Mouse (Mus musculus): ENCODE results near the gene Ooep. TPM values are rescaled to one million over a fixed set of nuclear protein-coding genes. Genes with fewer than 3 reads are reported as not detected.
A peak's percentile ranks its signal among the peaks of the same experiment; 100 is the strongest.
"Not testable (repeated sequence)": the region's sequence is repeated elsewhere in the genome, so short reads cannot be mapped to it uniquely, and the experiment has no call there.

Gene Ooep
- polyA plus RNA-seq, 1 experiment from 2014 or later, result 0.24 TPM

DNA sequence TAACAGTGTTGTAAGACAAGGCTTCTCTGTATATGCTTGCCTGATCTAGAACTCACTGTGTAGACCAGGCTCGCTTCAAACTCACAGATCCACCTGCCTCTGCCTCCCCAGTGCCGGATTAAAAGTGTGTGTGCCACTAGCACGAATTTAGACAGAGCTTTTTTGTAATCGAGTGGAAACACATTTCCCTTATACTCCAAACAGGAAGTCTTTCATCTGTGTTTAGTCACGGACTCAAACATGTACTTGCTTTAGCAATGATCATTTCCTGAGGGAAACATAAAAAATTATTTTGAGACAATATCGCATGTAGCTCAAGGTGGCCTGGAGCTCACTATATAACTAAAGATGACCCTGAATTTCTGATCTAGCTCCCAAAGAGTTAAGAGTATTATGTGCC lies 15.2 kb downstream of the Ooep start:
- H3K9ac ChIP-seq (ENCODE audit: low read length), result no peak overlapping the region
- no peak overlapping the region for H3K4me3 ChIP-seq (ENCODE audit: low read depth, low read length)
- no peak for ATAC-seq (replicated peaks; ENCODE audit: low FRiP score, low TSS enrichment, low read depth)
- DNase-seq (ENCODE audit: low spot score), result no peak
- no peaks in the 10 kb centered on the region for H3K27me3 ChIP-seq (replicated peaks; ENCODE audit: control insufficient read depth, insufficient read depth, low read length)
- no peaks in the 10 kb centered on the region for H3K36me3 ChIP-seq (ENCODE audit: control insufficient read depth, insufficient read depth, low read length)
- no peaks in the 10 kb centered on the region for H3K9me3 ChIP-seq (ENCODE audit: control insufficient read depth, low read length)
- no peak overlapping the region for H3K4me2 ChIP-seq (ENCODE audit: low read length)
- 59% methylated on average over 6 of the region's 6 CpGs for WGBS
- no peaks in the 10 kb centered on the region for H3K4me1 ChIP-seq (replicated peaks; ENCODE audit: control insufficient read depth, insufficient read depth, low read length)
- H3K27ac ChIP-seq (ENCODE audit: low read depth), result no peak overlapping the region

DNA sequence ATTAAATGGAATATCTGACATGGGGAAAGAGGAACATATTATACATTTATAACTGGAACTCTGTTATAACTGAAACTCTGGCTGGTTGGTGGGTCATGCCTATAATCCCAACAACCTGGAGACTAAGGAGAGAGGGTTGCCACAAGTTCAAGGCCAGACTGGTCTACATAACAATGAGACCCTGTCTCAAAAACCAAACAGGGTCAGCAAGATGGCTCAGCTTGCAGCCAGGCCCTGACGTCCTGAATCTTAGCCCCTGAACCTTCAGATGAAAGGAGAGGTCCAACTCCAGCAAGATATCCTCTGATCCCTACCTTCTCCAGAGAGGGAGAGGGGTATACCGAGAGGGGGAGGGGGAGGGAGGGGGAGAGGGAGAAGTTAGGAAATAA lies 18.0 kb downstream of the Ooep start:
- Histone ChIP-seq H3K4me2 (ENCODE audit: low read length) (no peak overlapping the region), H3K4me3 (ENCODE audit: low read depth, low read length) (no peak overlapping the region), H3K27me3 (replicated peaks; ENCODE audit: control insufficient read depth, insufficient read depth, low read length) (no peaks in the 10 kb centered on the region), H3K9me3 (ENCODE audit: control insufficient read depth, low read length) (no peaks in the 10 kb centered on the region), H3K27ac (ENCODE audit: low read depth) (no peak overlapping the region), H3K4me1 (replicated peaks; ENCODE audit: control insufficient read depth, insufficient read depth, low read length) (no peaks in the 10 kb centered on the region), H3K36me3 (ENCODE audit: control insufficient read depth, insufficient read depth, low read length) (no peaks in the 10 kb centered on the region), H3K9ac (ENCODE audit: low read length) (no peak overlapping the region)
- ATAC-seq (replicated peaks; ENCODE audit: low FRiP score, low TSS enrichment, low read depth) (no peak), DNase-seq (ENCODE audit: low spot score) (no peak)
- 42% methylated on average over 2 of the region's 2 CpGs for WGBS

DNA sequence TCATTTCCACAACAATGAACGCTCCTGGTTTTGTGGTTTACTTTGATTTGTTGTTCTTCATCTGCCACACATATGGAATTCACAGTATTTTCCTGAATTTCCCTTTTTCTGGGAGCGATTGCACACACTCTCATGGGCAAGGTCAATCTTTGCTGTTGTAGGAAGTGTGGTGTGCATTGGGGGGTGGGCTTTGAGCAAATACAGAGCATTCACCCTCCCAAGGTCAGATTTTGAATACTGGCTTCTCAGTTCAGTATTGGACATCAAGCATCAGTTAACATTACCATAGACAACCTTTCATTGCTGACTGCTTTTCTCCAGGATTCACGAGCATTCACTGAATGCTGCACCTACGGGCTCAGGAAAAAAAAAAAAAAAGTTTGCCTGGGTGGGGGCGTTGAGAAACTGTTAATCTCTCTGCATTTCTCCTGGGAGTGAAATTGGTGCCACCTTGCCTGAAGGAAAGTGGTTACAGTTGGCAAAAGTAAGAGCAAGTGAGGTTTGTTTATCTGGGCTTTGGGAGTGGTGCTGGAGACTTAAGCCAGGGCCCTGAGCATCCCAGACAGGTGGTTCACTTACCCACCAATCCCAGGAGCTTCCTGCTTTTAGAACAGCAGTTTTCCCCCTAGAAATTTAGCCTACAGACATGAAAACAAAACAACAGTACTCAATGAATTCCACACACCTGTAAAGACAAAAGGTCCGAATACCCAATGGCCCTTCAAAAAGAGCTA lies 18.6 kb downstream of the Ooep start:
- no peaks in the 10 kb centered on the region for H3K36me3 ChIP-seq (ENCODE audit: control insufficient read depth, insufficient read depth, low read length)
- ATAC-seq (replicated peaks; ENCODE audit: low FRiP score, low TSS enrichment, low read depth), result no peak
- no peaks in the 10 kb centered on the region for H3K4me1 ChIP-seq (replicated peaks; ENCODE audit: control insufficient read depth, insufficient read depth, low read length)
- no peaks in the 10 kb centered on the region for H3K9me3 ChIP-seq (ENCODE audit: control insufficient read depth, low read length)
- no peak for DNase-seq (ENCODE audit: low spot score)
- no peak overlapping the region for H3K9ac ChIP-seq (ENCODE audit: low read length)
- 79% methylated on average over 6 of the region's 6 CpGs for WGBS
- H3K27ac ChIP-seq (ENCODE audit: low read depth), result no peak overlapping the region
- no peak overlapping the region for H3K4me3 ChIP-seq (ENCODE audit: low read depth, low read length)
- no peaks in the 10 kb centered on the region for H3K27me3 ChIP-seq (replicated peaks; ENCODE audit: control insufficient read depth, insufficient read depth, low read length)
- no peak overlapping the region for H3K4me2 ChIP-seq (ENCODE audit: low read length)

DNA sequence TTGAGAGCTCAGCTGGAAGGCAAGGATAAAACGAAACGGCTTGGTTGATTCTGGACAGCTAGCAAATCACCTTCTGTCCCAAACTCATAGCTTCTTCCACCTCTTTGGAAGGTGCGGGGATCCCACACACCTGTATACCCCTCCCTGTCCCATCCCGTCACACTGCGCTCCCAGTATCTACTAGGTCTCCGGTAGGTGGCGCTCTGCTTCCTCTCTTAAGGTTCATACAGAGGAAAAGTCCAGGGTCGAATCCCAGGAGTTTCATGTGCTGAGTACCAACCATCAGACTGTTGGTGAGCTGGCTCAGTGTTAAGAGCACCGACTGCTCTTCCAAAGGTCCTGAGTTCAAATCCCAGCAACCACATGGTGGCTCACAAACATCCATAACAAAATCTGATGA lies 20.5 kb downstream of the Ooep start:
- peak; percentile 66; the same call in 1 of the 2 replicates for ATAC-seq (replicated peaks; ENCODE audit: low FRiP score, low TSS enrichment, low read depth)

DNA sequence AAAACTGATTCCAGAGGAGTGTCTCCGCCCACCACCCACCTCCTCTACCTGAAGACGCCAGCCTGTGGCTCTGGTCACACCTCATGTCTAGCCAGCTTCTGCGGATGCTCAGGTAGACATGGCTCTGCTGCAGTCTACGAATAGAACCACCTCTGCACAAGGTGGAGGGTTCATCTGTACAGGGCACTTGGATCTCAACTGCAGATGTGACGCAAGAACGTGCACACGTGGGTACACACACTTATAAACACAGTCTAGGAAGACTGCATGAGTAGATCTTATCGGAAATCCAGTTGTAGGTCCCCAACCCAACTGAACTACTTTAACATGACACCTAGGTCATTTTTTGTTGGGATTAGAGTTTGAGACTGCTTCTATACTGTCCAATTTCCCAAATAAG lies 22.9 kb downstream of the Ooep start, which contains the start of gene Gsta2:
TSS of gene Gsta2 (minus strand) at position 178 of the 400 bp plus-strand sequence.
- H3K4me3 ChIP-seq (ENCODE audit: low read depth, low read length), result no peak within 1 kb of the TSS
- H3K36me3 ChIP-seq (ENCODE audit: control insufficient read depth, insufficient read depth, low read length), result no peaks in the 10 kb centered on the region
- WGBS, result 87% methylated on average over 8 of the region's 8 CpGs
- ATAC-seq (replicated peaks; ENCODE audit: low FRiP score, low TSS enrichment, low read depth) (no peak), DNase-seq (ENCODE audit: low spot score) (no peak)
- H3K9ac ChIP-seq (ENCODE audit: low read length), result no peak within 1 kb of the TSS
- H3K9me3 ChIP-seq (ENCODE audit: control insufficient read depth, low read length), result no peaks in the 10 kb centered on the region
- H3K4me1 ChIP-seq (replicated peaks; ENCODE audit: control insufficient read depth, insufficient read depth, low read length), result no peaks in the 10 kb centered on the region
- H3K4me2 ChIP-seq (ENCODE audit: low read length), result no peak within 1 kb of the TSS
- H3K27me3 ChIP-seq (replicated peaks; ENCODE audit: control insufficient read depth, insufficient read depth, low read length), result no peaks in the 10 kb centered on the region
- no peak within 1 kb of the TSS for H3K27ac ChIP-seq (ENCODE audit: low read depth)

More for the DNA sequence above, 20.5 kb downstream of the Ooep start:
- Histone ChIP-seq H3K4me1 (replicated peaks; ENCODE audit: control insufficient read depth, insufficient read depth, low read length) (no peaks in the 10 kb centered on the region), H3K9me3 (ENCODE audit: control insufficient read depth, low read length) (no peaks in the 10 kb centered on the region), H3K9ac (ENCODE audit: low read length) (no peak overlapping the region), H3K27me3 (replicated peaks; ENCODE audit: control insufficient read depth, insufficient read depth, low read length) (no peaks in the 10 kb centered on the region), H3K36me3 (ENCODE audit: control insufficient read depth, insufficient read depth, low read length) (no peaks in the 10 kb centered on the region), H3K27ac (ENCODE audit: low read depth) (no peak overlapping the region), H3K4me3 (ENCODE audit: low read depth, low read length) (no peak overlapping the region), H3K4me2 (ENCODE audit: low read length) (no peak overlapping the region)
- peak; percentile 74 for DNase-seq (ENCODE audit: low spot score)
- 9% methylated on average over 9 of the region's 9 CpGs for WGBS

DNA sequence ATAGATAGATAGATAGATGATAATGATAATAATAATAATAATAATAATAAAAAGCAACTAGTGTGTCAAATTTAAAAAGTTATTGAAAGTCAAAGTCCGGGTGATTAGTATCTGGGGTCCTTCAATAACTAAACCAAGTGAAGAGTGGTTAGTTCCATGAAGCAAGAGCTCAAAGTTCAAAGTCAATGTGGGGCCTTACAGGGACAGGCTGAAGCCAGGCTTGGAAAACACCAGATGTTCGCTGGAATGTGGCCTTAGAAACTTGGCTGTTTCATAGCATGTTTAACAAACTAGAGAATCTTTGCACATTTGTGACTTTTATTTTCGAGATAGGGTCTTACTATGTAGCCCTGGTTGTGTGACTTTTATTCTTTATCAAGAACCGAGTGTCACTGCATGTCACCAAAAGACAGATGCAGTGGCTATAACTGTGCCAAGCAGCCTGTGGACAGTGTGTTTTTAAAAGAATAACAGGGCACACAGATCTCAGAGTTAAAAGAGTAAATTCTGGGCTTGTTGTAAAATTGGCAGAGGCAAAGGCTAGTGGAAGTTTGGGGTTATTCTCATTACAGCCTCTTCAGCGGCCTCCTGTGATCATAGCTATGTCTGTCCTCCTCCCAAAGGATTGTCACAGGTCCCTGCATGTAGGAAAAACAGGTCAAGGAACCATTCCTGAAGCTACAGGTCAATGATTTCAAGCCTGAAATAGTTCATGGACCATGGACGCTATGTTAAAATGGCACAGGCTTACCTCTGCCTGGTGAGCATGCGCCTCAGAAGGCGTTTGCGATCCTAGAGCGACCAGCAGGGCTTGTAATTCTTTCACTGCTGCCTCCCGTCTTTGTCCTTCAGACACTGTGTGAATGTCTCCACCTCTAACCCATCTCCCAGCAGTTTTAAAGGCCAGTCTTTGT lies 23.6 kb downstream of the Ooep start:
- no peaks in the 10 kb centered on the region for H3K36me3 ChIP-seq (ENCODE audit: control insufficient read depth, insufficient read depth, low read length)
- H3K9ac ChIP-seq (ENCODE audit: low read length), result no peak overlapping the region
- no peaks in the 10 kb centered on the region for H3K9me3 ChIP-seq (ENCODE audit: control insufficient read depth, low read length)
- H3K27me3 ChIP-seq (replicated peaks; ENCODE audit: control insufficient read depth, insufficient read depth, low read length), result no peaks in the 10 kb centered on the region
- no peak overlapping the region for H3K27ac ChIP-seq (ENCODE audit: low read depth)
- no peak overlapping the region for H3K4me3 ChIP-seq (ENCODE audit: low read depth, low read length)
- DNase-seq (ENCODE audit: low spot score), result no peak
- WGBS, result 80% methylated on average over 11 of the region's 11 CpGs
- no peaks in the 10 kb centered on the region for H3K4me1 ChIP-seq (replicated peaks; ENCODE audit: control insufficient read depth, insufficient read depth, low read length)
- no peak for ATAC-seq (replicated peaks; ENCODE audit: low FRiP score, low TSS enrichment, low read depth)
- H3K4me2 ChIP-seq (ENCODE audit: low read length), result no peak overlapping the region

DNA sequence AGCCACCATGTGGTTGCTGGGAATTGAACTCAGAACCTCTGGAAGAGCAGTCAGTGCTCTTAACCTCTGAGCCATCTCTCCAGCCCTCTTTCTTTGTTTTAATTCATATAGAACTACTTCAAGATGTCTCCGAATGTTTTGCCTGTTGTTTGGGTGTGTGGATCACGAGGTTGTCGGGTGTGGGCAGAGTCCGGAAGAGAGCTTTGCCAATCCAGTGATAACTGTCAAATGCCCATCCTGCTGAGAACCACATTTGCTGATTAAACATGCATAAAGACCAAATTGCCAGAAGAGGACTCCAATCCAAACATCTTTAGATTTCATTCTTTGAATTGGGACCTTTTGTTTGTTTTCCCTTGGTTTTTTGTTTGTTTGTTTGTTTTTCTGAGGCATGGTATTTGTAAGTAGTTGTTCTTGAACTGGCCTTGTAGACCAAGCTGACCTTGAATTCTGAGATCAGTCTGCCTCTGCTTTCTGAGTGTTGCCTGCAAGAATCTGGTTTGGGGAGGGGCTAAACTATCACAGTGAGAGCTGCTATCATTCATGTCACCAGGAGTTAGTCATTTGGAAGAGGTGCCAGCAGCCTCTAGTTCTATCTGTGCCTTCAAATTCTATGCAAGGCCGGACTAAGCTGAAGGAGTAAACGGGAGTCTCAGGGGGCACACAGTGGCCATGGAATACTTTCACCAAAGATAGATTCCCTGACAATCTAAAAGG lies 26.9 kb downstream of the Ooep start:
- WGBS, result 83% methylated on average over 6 of the region's 6 CpGs
- H3K9me3 ChIP-seq (ENCODE audit: control insufficient read depth, low read length), result no peaks in the 10 kb centered on the region
- H3K36me3 ChIP-seq (ENCODE audit: control insufficient read depth, insufficient read depth, low read length), result no peaks in the 10 kb centered on the region
- H3K4me3 ChIP-seq (ENCODE audit: low read depth, low read length), result no peak overlapping the region
- no peak for ATAC-seq (replicated peaks; ENCODE audit: low FRiP score, low TSS enrichment, low read depth)
- H3K4me1 ChIP-seq (replicated peaks; ENCODE audit: control insufficient read depth, insufficient read depth, low read length), result no peaks in the 10 kb centered on the region
- H3K27me3 ChIP-seq (replicated peaks; ENCODE audit: control insufficient read depth, insufficient read depth, low read length), result no peaks in the 10 kb centered on the region
- DNase-seq (ENCODE audit: low spot score), result no peak
- no peak overlapping the region for H3K9ac ChIP-seq (ENCODE audit: low read length)
- no peak overlapping the region for H3K4me2 ChIP-seq (ENCODE audit: low read length)
- H3K27ac ChIP-seq (ENCODE audit: low read depth), result no peak overlapping the region

DNA sequence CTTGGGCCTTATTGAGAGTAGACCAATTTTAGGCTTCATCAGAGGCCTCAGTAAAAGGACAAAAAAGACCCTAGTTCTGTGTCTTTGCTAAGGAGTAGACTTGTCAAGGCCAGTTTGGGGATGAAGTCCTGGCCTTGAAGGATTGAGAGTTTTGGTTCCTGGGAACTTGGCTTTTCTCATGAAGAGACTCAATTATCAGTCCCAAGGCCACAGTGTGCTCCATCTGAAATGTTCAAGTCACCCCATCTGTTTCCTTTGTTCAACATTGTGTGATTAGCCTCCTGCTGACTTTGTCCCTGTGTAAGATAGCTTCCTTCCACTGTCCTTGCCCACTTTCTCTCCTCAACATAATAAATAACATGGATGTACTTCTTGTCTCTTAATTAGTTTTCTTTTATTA lies 28.5 kb downstream of the Ooep start:
- H3K9ac ChIP-seq (ENCODE audit: low read length); H3K4me1 ChIP-seq (replicated peaks; ENCODE audit: control insufficient read depth, insufficient read depth, low read length); DNase-seq (ENCODE audit: low spot score); ATAC-seq (replicated peaks; ENCODE audit: low FRiP score, low TSS enrichment, low read depth); H3K4me3 ChIP-seq (ENCODE audit: low read depth, low read length); H3K4me2 ChIP-seq (ENCODE audit: low read length); H3K36me3 ChIP-seq (ENCODE audit: control insufficient read depth, insufficient read depth, low read length); H3K27ac ChIP-seq (ENCODE audit: low read depth); H3K27me3 ChIP-seq (replicated peaks; ENCODE audit: control insufficient read depth, insufficient read depth, low read length); H3K9me3 ChIP-seq (ENCODE audit: control insufficient read depth, low read length): not testable (repeated sequence)

All from intestine, embryonic 14.5 days (tissue).